Mouse (Mus musculus) intestine, postnatal 0 days (tissue): Measurements from ENCODE around the gene Sarnp. TPM values are rescaled to one million over a fixed set of nuclear protein-coding genes. Genes with fewer than 3 reads are reported as not detected.
A peak's percentile ranks its signal among the peaks of the same experiment; 100 is the strongest.

Source experiments
- ATAC-seq: fragments of 200-750 bp; cut with Nextera tagmentation; 2 replicates; pipeline ENCODE4 v1.8.0; 2017; ENCODE audit warnings: mild to moderate bottlenecking, moderate TSS enrichment, moderate library complexity
- H3K27ac ChIP-seq: fragments of 300-500 bp; sonication (generic); 2 replicates; pipeline ENCODE4 v1.5.1; 2014; ENCODE audit warnings: mild to moderate bottlenecking, low read depth, low read length, moderate library complexity
- H3K27me3 ChIP-seq: fragments of 300-500 bp; sonication (generic); replicated peaks from 2 replicates; pipeline ENCODE4 v1.6.1; 2014; ENCODE audit warnings: low read length, mixed read lengths; ENCODE audit not compliant: control insufficient read depth, insufficient read depth
- H3K36me3 ChIP-seq: fragments of 300-500 bp; sonication (generic); 2 replicates; pipeline ENCODE4 v1.6.1; 2014; ENCODE audit warnings: mild to moderate bottlenecking, moderate library complexity; ENCODE audit not compliant: control insufficient read depth, insufficient read depth
- H3K4me1 ChIP-seq: fragments of 300-500 bp; sonication (generic); replicated peaks from 2 replicates; pipeline ENCODE4 v1.6.1; 2014; ENCODE audit warnings: antibody characterized with exemption, low read length, mixed read lengths; ENCODE audit not compliant: control insufficient read depth, insufficient read depth
- H3K4me2 ChIP-seq: fragments of 300-500 bp; sonication (generic); replicated peaks from 2 replicates; pipeline ENCODE4 v1.6.1; 2014; ENCODE audit warnings: low read depth, mild to moderate bottlenecking, moderate library complexity
- H3K4me3 ChIP-seq: fragments of 300-500 bp; sonication (generic); 2 replicates; pipeline ENCODE4 v1.5.1; 2014; ENCODE audit warnings: low read depth, low read length
- H3K9ac ChIP-seq: fragments of 300-500 bp; sonication (generic); 2 replicates; pipeline ENCODE4 v1.6.1; 2014; ENCODE audit warnings: mild to moderate bottlenecking, low read depth, low read length
- H3K9me3 ChIP-seq: fragments of 300-500 bp; sonication (generic); 2 replicates; pipeline ENCODE4 v1.6.1; 2016; ENCODE audit warnings: mixed run types; ENCODE audit not compliant: control insufficient read depth
- CTCF ChIP-seq: sonication (generic); IDR thresholded peaks from 2 replicates; pipeline ENCODE4 v1.5.1; 2016; ENCODE audit warnings: low read depth, mild to moderate bottlenecking, control low read depth, antibody characterized with exemption, moderate library complexity
- WGBS: fragments of 180-500 bp; shearing (Covaris S2); extraction: QIAGEN DNeasy Blood & Tissue Kit; methylation state at CpG from one replicate; pipeline ENCODE4 v1.1.7; 2014; 5-methylcytosine and 5-hydroxymethylcytosine counted together
- polyA plus RNA-seq: library from polyadenylated mRNA; unstranded; fragments of >200 nt; fragmentation: Nextera tagmentation; extraction: Ambion mirVana; gene quantifications from 2 replicates; pipeline ENCODE4 v1.2.1, GENCODE M21; 2015

Sarnp gene
- polyA plus RNA-seq, 1 experiment from 2014 or later: 92.1 TPM

- Histone ChIP-seq H3K4me3 (no peak overlapping the region), H3K4me2 (no peak overlapping the region), H3K9me3 (no peaks in the 10 kb centered on the region), H3K9ac (no peak overlapping the region), H3K27ac (no peak overlapping the region), H3K27me3 (no peaks in the 10 kb centered on the region), H3K36me3 (peaks cover 56% of the 10 kb centered on the region), H3K4me1 (no peaks in the 10 kb centered on the region)
- no peak for TF ChIP-seq CTCF
- no peak for ATAC-seq
- whole genome bisulfite sequencing: 95% methylated on average over 4 of the region's 4 CpGs
Observed at GRCm38 (mm10) chr10:128846664-128847063, 29.5 kb downstream of the Sarnp start.

GRCm38 (mm10) chr10:128848426-128848825 is 31.3 kb downstream of the Sarnp start:
- WGBS: 43% methylated on average over 2 of the region's 2 CpGs
- Histone ChIP-seq H3K27ac (no peak overlapping the region), H3K4me2 (no peak overlapping the region), H3K9me3 (no peaks in the 10 kb centered on the region), H3K27me3 (no peaks in the 10 kb centered on the region), H3K4me1 (no peaks in the 10 kb centered on the region), H3K4me3 (no peak overlapping the region), H3K9ac (no peak overlapping the region), H3K36me3 (peaks cover 44% of the 10 kb centered on the region)
- no peak for TF ChIP-seq CTCF
- no peak for ATAC-seq

- ATAC-seq: no peak
- no peak overlapping the region for H3K4me3 ChIP-seq
- 65% methylated on average over 3 of the region's 3 CpGs for WGBS
- no peak for TF ChIP-seq CTCF
- H3K36me3 ChIP-seq: peaks cover 50% of the 10 kb centered on the region
- H3K9me3 ChIP-seq: no peaks in the 10 kb centered on the region
- no peak overlapping the region for H3K9ac ChIP-seq
- H3K4me2 ChIP-seq: no peak overlapping the region
- H3K4me1 ChIP-seq: no peaks in the 10 kb centered on the region
- H3K27me3 ChIP-seq: no peaks in the 10 kb centered on the region
- H3K27ac ChIP-seq: no peak overlapping the region
Observed at GRCm38 (mm10) chr10:128850339-128850738, 33.2 kb downstream of the Sarnp start.

GRCm38 (mm10) chr10:128861176-128861575 is 44.0 kb downstream of the Sarnp start:
- Histone ChIP-seq H3K27me3 (no peaks in the 10 kb centered on the region), H3K4me2 (no peak overlapping the region), H3K4me3 (no peak overlapping the region), H3K4me1 (no peaks in the 10 kb centered on the region), H3K27ac (no peak overlapping the region), H3K9me3 (no peaks in the 10 kb centered on the region), H3K36me3 (peaks cover 18% of the 10 kb centered on the region), H3K9ac (no peak overlapping the region)
- no peak for TF ChIP-seq CTCF
- ATAC-seq: no peak

GRCm38 (mm10) chr10:128866042-128866441 is 48.9 kb downstream of the Sarnp start:
- no peak for ATAC-seq
- Histone ChIP-seq H3K27ac (no peak overlapping the region), H3K27me3 (no peaks in the 10 kb centered on the region), H3K4me2 (no peak overlapping the region), H3K36me3 (peaks cover 17% of the 10 kb centered on the region), H3K4me1 (no peaks in the 10 kb centered on the region), H3K9ac (no peak overlapping the region), H3K9me3 (no peaks in the 10 kb centered on the region), H3K4me3 (no peak overlapping the region)
- peak; percentile 51 for TF ChIP-seq CTCF
- WGBS: 87% methylated on average over 3 of the region's 3 CpGs

GRCm38 (mm10) chr10:128866518-128866917 is 49.4 kb downstream of the Sarnp start:
- no peak overlapping the region for H3K4me2 ChIP-seq
- 88% methylated on average over 1 of the region's 1 CpGs for WGBS
- H3K4me1 ChIP-seq: no peaks in the 10 kb centered on the region
- H3K27ac ChIP-seq: no peak overlapping the region
- no peaks in the 10 kb centered on the region for H3K9me3 ChIP-seq
- no peak overlapping the region for H3K4me3 ChIP-seq
- no peak for TF ChIP-seq CTCF
- no peak for ATAC-seq
- no peaks in the 10 kb centered on the region for H3K27me3 ChIP-seq
- no peak overlapping the region for H3K9ac ChIP-seq
- peaks cover 21% of the 10 kb centered on the region for H3K36me3 ChIP-seq

GRCm38 (mm10) chr10:128870341-128870740 is 53.2 kb downstream of the Sarnp start:
- Histone ChIP-seq H3K9me3 (no peaks in the 10 kb centered on the region), H3K4me3 (no peak overlapping the region), H3K36me3 (peaks cover 39% of the 10 kb centered on the region), H3K4me1 (no peaks in the 10 kb centered on the region), H3K27ac (no peak overlapping the region), H3K27me3 (no peaks in the 10 kb centered on the region), H3K4me2 (no peak overlapping the region), H3K9ac (no peak overlapping the region)
- TF ChIP-seq CTCF: no peak
- ATAC-seq: no peak
- WGBS: 78% methylated on average over 3 of the region's 3 CpGs
